Mouse (Mus musculus) myocyte (in vitro differentiated cells): ENCODE measurements around the gene Lztr1.

Experiments used
- E2F4 ChIP-seq: IDR thresholded peaks from one replicate; pipeline ENCODE4 v1.6.1; 2011; ENCODE audit warnings: mild to moderate bottlenecking, control low read depth, moderate library complexity; ENCODE audit not compliant: insufficient read depth
- MAX ChIP-seq: IDR thresholded peaks from one replicate; pipeline ENCODE4 v1.6.1; 2011; ENCODE audit warnings: low read depth, mild to moderate bottlenecking, control low read depth
- MYOD1 ChIP-seq, 3 experiments: IDR thresholded peaks; one replicate each; pipeline ENCODE4 v1.6.1; 2011; ENCODE audit warnings: control low read depth in 2 of 3, low read depth in 2 of 3, mild to moderate bottlenecking in 2 of 3, moderate library complexity in 1 of 3; ENCODE audit not compliant: insufficient read length in 2 of 3, control insufficient read depth in 1 of 3
- POLR2A ChIP-seq: IDR thresholded peaks from one replicate; pipeline ENCODE4 v1.6.1; 2011; ENCODE audit warnings: low read depth, mild to moderate bottlenecking, control low read depth, moderate library complexity; ENCODE audit not compliant: insufficient read length
- REST ChIP-seq: IDR thresholded peaks from one replicate; pipeline ENCODE4 v1.6.1; 2011; ENCODE audit warnings: mild to moderate bottlenecking, control low read depth, moderate library complexity; ENCODE audit not compliant: insufficient read depth, insufficient read length
- TCF3 ChIP-seq: IDR thresholded peaks from one replicate; pipeline ENCODE4 v1.6.1; 2011; ENCODE audit warnings: low read depth, control low read depth; ENCODE audit not compliant: insufficient read length

DNA sequence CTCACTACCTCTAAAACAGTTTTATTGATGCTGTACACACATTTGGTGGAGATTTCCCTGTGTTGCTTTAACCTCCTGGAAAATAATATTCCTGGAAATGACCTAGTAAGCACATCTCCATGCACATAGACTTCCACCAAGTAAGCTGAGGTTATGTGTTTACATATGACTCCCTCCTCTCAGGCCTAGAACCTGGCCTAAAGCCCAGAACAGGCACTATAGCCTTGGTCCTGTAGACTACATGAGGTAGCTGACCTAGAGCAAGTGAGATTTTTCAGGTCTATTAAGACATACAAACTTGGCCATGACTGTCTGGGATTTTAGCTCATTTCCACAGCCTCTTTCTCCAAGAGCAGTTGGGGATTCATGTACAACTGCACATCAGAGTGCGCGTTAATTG is 1.7 kb downstream of the Lztr1 start:
- TF ChIP-seq POLR2A (no peak), TCF3 (no peak), REST (no peak), MAX (no peak), E2F4 (no peak), MYOD1 (IDR thresholded peaks at IDR 0.05; ENCODE audit: control insufficient read depth in 1 of 3, insufficient read length in 2 of 3, low read depth in 2 of 3) (no peak)
